Mouse (Mus musculus): Measurements from ENCODE around the gene Erc1. TPM values are rescaled to one million over a fixed set of nuclear protein-coding genes. Genes with fewer than 3 reads are reported as not detected.

Erc1 gene
- 10 to 100 TPM; 15.2 to 15.5 TPM for total RNA-seq (2023)

DNA sequence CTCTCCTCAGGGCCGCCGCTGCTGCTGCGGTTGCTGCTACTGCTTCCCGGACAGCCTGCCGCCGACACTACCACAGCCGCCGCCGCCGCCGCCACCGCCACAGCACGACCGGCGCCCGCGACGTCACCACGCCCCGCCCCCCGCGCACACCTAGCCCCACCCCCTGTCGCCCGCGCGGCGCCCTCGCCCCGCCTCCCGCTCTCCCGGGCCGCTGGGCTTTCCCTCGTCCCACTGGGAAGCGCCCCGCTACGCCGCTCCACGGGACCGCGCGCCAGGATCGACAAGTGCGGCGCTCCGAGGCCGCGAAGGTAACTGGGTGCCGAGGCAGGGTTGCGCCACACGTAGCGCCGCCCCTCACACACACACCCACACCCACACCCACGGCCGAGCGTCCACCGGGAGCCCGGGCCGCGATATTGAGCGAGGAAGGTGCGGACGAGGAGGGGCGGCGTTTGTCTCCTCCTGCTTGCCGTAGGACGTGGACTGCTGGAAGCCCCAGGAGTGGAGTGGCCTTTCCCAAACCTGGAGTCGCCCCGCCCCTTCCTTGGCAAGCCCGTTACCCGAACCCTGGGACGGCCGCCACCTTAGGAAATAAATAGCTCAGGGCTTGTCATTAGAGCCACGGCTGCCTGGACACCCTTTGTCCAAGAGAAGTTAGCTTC is at the start of gene Erc1:
Gene Erc1 (minus strand): TSS at position 134 of the 662 bp plus-strand sequence.

DNA sequence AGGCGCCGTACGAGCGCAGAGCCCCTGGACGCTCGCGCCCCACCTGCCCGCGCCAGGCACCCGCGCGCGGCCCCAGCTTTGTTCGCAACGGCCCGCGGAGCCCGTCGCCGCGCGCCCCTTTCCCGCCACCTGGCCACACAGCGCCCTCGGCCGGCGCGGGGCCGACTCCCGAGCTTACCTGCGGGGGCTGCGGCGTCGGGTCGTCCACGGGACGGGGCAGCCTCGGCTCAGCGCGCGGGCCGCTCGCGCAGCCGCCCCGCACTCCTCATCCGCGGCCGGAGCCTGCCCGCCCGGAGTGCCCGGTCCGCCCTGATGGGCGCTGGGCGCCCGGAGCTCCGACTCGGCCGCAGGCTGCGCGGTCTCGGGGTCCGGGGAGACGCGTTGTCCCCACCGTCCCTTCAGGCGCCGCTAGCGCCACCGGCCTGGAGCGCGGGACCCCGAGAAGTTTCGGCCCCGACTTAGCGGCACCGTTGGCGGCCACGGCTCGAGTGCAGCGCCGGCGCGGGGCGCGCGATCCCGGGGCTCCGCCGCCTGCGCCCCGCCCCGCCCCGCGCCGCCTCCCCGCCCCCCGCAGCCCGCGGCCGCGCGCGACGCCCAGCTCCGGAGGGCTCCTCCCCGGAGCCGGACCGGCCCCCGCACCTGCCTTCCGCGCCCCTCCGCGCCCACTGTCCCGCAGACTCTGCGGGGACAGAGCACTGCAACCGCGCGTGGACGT is 304.0 kb downstream of the Erc1 start, which contains the start of gene Wnt5b:
Gene Wnt5b (minus strand): TSS at position 545 of the 715 bp plus-strand sequence.

Other genes starting within 250 kb of the Erc1 start
- gene Rad52, start 54.5 kb upstream of the Erc1 start, total RNA-seq (2023), result 10 to 100 TPM; 27.7 to 29.2 TPM
- 100 to 1,000 TPM; 331 to 352 TPM for gene Wnk1, start 190.5 kb upstream of the Erc1 start, total RNA-seq (2023)
- 1 to 10 TPM in 1 of 2 experiments, under 1 TPM in 1; 0.70 to 2.0 TPM for gene Ninj2, start 245.2 kb upstream of the Erc1 start, total RNA-seq (2023)

Measured in T-cell, adult 66 days (primary cell).